Mouse (Mus musculus) small intestine, adult 2 months (tissue): Measurements from ENCODE around the gene Olfr1284. TPM values are rescaled to one million over a fixed set of nuclear protein-coding genes. Genes with fewer than 3 reads are reported as not detected.
"Not testable (repeated sequence)": the region's sequence is repeated elsewhere in the genome, so short reads cannot be mapped to it uniquely, and the experiment has no call there.

Source experiments
- H3K27ac ChIP-seq: fragments of 200-500 bp; 2 replicates; pipeline ENCODE4 v1.5.1; 2012; ENCODE audit warnings: low read depth, low read length, control low read depth, inconsistent platforms; ENCODE audit not compliant: insufficient read depth
- H3K27me3 ChIP-seq: fragments of 200-500 bp; 2 replicates; pipeline ENCODE4 v1.6.1; 2012; ENCODE audit warnings: mild to moderate bottlenecking, moderate library complexity, low read length, inconsistent platforms; ENCODE audit not compliant: control insufficient read depth, insufficient read depth
- H3K36me3 ChIP-seq: fragments of 200-500 bp; 2 replicates; pipeline ENCODE4 v1.6.1; 2012; ENCODE audit warnings: mild to moderate bottlenecking, low read length, control low read depth, inconsistent platforms; ENCODE audit not compliant: control insufficient read depth, insufficient read depth
- H3K4me1 ChIP-seq: fragments of 200-500 bp; 2 replicates; pipeline ENCODE4 v1.6.1; 2012; ENCODE audit warnings: low read length, inconsistent platforms, mixed read lengths; ENCODE audit not compliant: control insufficient read depth, insufficient read depth, insufficient read length
- H3K4me3 ChIP-seq: fragments of 200-500 bp; 2 replicates; pipeline ENCODE4 v1.5.1; 2012; ENCODE audit warnings: low read depth, mild to moderate bottlenecking, control low read depth, inconsistent platforms, low read length, moderate library complexity
- CTCF ChIP-seq: fragments of 200-500 bp; IDR thresholded peaks from 2 replicates; pipeline ENCODE4 v1.5.1; 2012; ENCODE audit warnings: low read depth, mild to moderate bottlenecking, control low read depth, inconsistent platforms, low read length, moderate library complexity, mixed read lengths; ENCODE audit not compliant: insufficient replicate concordance, insufficient read length; ENCODE audit errors: extremely low read depth
- POLR2A ChIP-seq: fragments of 200-500 bp; IDR thresholded peaks from 2 replicates; pipeline ENCODE4 v1.6.1; 2012; ENCODE audit warnings: low read depth, mild to moderate bottlenecking, control low read depth, inconsistent platforms, low read length, moderate library complexity
- WGBS: fragments of 180-500 bp; shearing (Covaris S2); methylation state at CpG from one replicate; pipeline ENCODE4 v1.1.7; 2018; 5-methylcytosine and 5-hydroxymethylcytosine counted together
- polyA plus RNA-seq: library from polyadenylated mRNA; depleted of rRNA; stranded (reverse); fragments of >200 nt; gene quantifications from 2 replicates; pipeline ENCODE4 v1.2.3, GENCODE M21; 2012; rRNA removed

The Olfr1284 gene
- polyA plus RNA-seq = not detected in 2 replicates

DNA sequence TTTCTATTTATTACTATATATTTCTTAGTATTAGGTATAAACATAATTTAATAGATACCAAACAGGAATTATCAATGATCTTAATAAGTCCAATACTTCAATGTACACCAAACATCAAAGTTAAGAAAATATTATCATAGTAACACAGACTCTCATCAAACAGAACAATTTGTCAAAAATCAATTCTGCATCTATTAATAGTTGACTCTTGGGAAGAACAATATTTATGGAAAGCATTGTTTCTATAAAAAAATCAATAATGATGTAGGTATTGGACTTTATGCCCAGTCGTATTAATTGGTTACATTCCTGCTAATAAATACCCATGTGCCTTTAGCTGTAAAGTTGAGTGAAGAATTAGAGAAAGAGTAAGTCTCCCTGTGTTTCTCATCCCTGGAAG is at the start of gene Olfr1284:
Gene Olfr1284 (plus strand): TSS at position 301 of the 400 bp plus-strand sequence.
- H3K36me3 ChIP-seq = no peaks in the 10 kb centered on the region
- no peak within 1 kb of the TSS for H3K4me3 ChIP-seq
- H3K27ac ChIP-seq = no peak within 1 kb of the TSS
- WGBS = 76% methylated on average over 1 of the region's 1 CpGs
- no peaks in the 10 kb centered on the region for H3K4me1 ChIP-seq
- no peak for TF ChIP-seq POLR2A
- TF ChIP-seq CTCF = no peak
- no peaks in the 10 kb centered on the region for H3K27me3 ChIP-seq

DNA sequence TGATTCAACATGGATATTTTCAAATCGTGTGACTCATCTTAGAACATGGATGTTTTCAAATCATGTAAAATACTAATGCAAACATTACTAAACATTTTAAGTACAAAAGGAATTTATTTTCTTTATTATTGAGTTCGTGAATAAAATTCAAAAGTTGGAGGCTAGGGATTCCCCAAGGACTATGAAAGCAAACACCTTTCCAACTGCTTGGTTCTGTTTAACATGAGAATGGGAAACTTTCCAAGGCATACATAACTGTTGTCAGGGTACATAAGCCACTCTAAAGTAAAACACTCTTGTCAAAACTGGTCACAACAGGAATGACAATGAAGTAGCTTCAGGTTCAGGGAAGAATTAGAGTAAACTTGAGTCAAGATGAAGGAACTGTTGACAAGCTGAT is 49.1 kb upstream of the Olfr1284 start, which contains the start of gene Olfr1281:
Gene Olfr1281 (plus strand): TSS at position 301 of the 400 bp plus-strand sequence.
- H3K4me1 ChIP-seq = no peaks in the 10 kb centered on the region
- H3K36me3 ChIP-seq = no peaks in the 10 kb centered on the region
- TF ChIP-seq CTCF = no peak
- TF ChIP-seq POLR2A = no peak
- 72% methylated on average over 2 of the region's 2 CpGs for WGBS
- H3K27ac ChIP-seq = no peak within 1 kb of the TSS
- H3K4me3 ChIP-seq = no peak within 1 kb of the TSS
- no peaks in the 10 kb centered on the region for H3K27me3 ChIP-seq

DNA sequence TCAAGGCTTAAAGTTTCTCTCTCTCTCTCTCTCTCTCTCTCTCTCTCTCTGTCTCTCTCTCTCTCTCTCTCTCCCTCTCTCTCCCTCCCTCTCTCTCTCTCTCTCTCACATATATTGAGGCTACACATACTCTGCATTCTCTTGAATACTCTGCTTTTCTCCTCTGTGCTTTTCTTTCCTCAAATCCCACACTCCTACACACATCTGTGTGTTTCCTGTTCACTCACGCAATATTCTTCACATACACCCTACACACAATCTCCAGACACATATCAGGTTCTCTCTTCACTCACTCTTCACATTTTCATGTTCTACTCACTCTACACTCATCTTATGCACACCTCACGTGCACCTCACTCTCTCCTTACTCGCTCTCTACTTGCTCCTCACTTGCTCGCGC is 41.6 kb upstream of the Olfr1284 start:
- not testable (repeated sequence) for H3K4me3 ChIP-seq, H3K27me3 ChIP-seq, H3K36me3 ChIP-seq, H3K27ac ChIP-seq, H3K4me1 ChIP-seq
- 81% methylated on average over 5 of the region's 5 CpGs for WGBS

DNA sequence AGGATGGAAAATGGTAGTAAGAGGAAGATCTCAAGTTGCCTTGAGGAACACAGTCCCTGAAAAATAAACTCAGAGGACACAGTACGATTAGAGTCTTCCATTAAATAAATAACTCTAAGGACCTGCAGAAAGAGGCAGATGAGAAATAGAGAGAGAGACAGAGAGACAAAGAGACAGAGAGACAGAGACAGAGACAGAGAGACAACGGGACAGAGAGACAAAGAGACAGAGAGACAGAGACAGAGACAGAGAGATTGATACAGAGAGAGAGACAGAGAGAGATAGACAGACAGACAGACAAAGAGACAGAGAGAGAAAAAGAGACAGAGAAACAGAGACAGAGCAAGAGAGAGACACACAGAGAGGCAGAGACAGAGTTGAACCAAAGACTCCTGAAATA is 39.3 kb upstream of the Olfr1284 start, which contains the start of gene Olfr1282:
Gene Olfr1282 (minus strand): TSS at position 101 of the 400 bp plus-strand sequence.
- TF ChIP-seq CTCF (no peak), POLR2A (no peak)
- H3K27ac ChIP-seq = no peak within 1 kb of the TSS
- whole genome bisulfite sequencing = 60% methylated on average over 2 of the region's 2 CpGs
- no peaks in the 10 kb centered on the region for H3K27me3 ChIP-seq
- H3K4me1 ChIP-seq = no peaks in the 10 kb centered on the region
- H3K36me3 ChIP-seq = no peaks in the 10 kb centered on the region
- no peak within 1 kb of the TSS for H3K4me3 ChIP-seq

DNA sequence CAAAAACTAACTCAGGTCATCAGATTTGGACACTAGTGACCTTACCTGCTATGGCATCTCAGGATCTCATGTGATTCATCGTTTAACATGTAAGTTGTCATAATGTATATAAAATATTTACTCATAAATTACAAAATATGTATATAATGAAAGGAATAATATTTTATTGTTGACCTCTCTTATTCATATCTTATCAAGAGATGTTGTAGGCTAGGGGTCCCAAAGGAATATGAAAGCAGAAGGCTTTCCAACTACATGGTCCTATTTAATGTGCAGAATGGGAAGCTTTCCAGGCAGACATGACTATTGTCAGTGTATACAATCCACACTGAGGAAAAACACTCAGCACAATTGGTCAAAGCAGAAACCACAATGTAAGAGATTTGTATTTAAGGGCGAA is 8.8 kb upstream of the Olfr1284 start, which contains the start of gene Olfr1283:
Gene Olfr1283 (plus strand): TSS at position 301 of the 400 bp plus-strand sequence.
- TF ChIP-seq POLR2A (no peak), CTCF (no peak)
- Histone ChIP-seq H3K4me3 (no peak within 1 kb of the TSS), H3K27me3 (no peaks in the 10 kb centered on the region), H3K27ac (no peak within 1 kb of the TSS), H3K36me3 (no peaks in the 10 kb centered on the region), H3K4me1 (no peaks in the 10 kb centered on the region)
- 75% methylated on average over 2 of the region's 2 CpGs for WGBS

DNA sequence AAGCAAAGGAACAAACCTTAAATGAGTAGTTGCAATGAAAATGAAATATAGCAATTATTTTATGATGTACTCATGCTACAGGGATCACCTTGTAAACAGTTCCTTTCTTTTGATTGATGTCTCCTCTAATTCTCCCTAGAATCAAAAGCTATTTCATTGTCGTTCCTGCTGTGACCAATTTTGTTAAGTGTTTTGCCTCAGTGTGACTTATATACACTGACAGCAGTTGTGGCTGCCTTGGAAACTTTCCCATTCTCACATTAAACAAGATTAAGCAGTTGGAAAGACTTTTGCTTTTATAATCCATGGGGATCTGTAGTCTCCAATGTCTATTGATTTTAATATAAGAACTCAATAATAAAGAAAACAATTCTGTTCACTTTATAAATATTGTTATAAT is 47.6 kb downstream of the Olfr1284 start, which contains the start of gene Olfr1286:
Gene Olfr1286 (minus strand): TSS at position 185 of the 400 bp plus-strand sequence.
- whole genome bisulfite sequencing = 58% methylated on average over 1 of the region's 1 CpGs
- Histone ChIP-seq H3K4me3 (no peak within 1 kb of the TSS), H3K27me3 (no peaks in the 10 kb centered on the region), H3K27ac (no peak within 1 kb of the TSS), H3K36me3 (no peaks in the 10 kb centered on the region), H3K4me1 (no peaks in the 10 kb centered on the region)
- TF ChIP-seq CTCF (no peak), POLR2A (no peak)

Other genes with a start within 250 kb of the Olfr1284 start
- gene Gm15130, start 222.6 kb upstream of the Olfr1284 start, polyA plus RNA-seq = not detected in 2 replicates
- not detected in 2 replicates for gene 4930430A15Rik, start 145.9 kb upstream of the Olfr1284 start, polyA plus RNA-seq
- not detected in 2 replicates for gene Olfr1275, start 140.2 kb upstream of the Olfr1284 start, polyA plus RNA-seq
- gene Olfr1276, start 121.0 kb upstream of the Olfr1284 start, polyA plus RNA-seq = not detected in 2 replicates
- gene Olfr1277, start 101.4 kb upstream of the Olfr1284 start, polyA plus RNA-seq = not detected in 2 replicates
- not detected in 2 replicates for gene Olfr1278, start 85.4 kb upstream of the Olfr1284 start, polyA plus RNA-seq
- gene Olfr1279, start 74.9 kb upstream of the Olfr1284 start, polyA plus RNA-seq = not detected in 2 replicates
- gene Olfr1280, start 61.5 kb upstream of the Olfr1284 start, polyA plus RNA-seq = not detected in 2 replicates
- gene Olfr1281, start 49.0 kb upstream of the Olfr1284 start, polyA plus RNA-seq = not detected in 2 replicates
- not detected in 2 replicates for gene Olfr1282, start 39.4 kb upstream of the Olfr1284 start, polyA plus RNA-seq
- gene Olfr1283, start 8.7 kb upstream of the Olfr1284 start, polyA plus RNA-seq = not detected in 2 replicates
- gene Olfr1286, start 47.6 kb downstream of the Olfr1284 start, polyA plus RNA-seq = not detected in 2 replicates
- gene Olfr1287, start 73.6 kb downstream of the Olfr1284 start, polyA plus RNA-seq = not detected in 2 replicates
- not detected in 2 replicates for gene Olfr1288, start 98.6 kb downstream of the Olfr1284 start, polyA plus RNA-seq
- gene Olfr1289, start 105.3 kb downstream of the Olfr1284 start, polyA plus RNA-seq = not detected in 2 replicates
- not detected in 2 replicates for gene Olfr1290, start 118.3 kb downstream of the Olfr1284 start, polyA plus RNA-seq
- not detected in 2 replicates for gene Olfr1291-ps1, start 121.7 kb downstream of the Olfr1284 start, polyA plus RNA-seq
- gene Olfr1293-ps, start 149.7 kb downstream of the Olfr1284 start, polyA plus RNA-seq = not detected in 2 replicates
- gene Olfr1294, start 164.8 kb downstream of the Olfr1284 start, polyA plus RNA-seq = not detected in 2 replicates
- not detected in 2 replicates for gene Olfr1295, start 194.2 kb downstream of the Olfr1284 start, polyA plus RNA-seq